Mouse (Mus musculus): ENCODE results near the gene Arhgap19. TPM values are rescaled to one million over a fixed set of nuclear protein-coding genes. Genes with fewer than 3 reads are reported as not detected.

Arhgap19 gene
- total RNA-seq, 2 experiments from 2014 or later: 2.5 to 3.5 TPM

DNA sequence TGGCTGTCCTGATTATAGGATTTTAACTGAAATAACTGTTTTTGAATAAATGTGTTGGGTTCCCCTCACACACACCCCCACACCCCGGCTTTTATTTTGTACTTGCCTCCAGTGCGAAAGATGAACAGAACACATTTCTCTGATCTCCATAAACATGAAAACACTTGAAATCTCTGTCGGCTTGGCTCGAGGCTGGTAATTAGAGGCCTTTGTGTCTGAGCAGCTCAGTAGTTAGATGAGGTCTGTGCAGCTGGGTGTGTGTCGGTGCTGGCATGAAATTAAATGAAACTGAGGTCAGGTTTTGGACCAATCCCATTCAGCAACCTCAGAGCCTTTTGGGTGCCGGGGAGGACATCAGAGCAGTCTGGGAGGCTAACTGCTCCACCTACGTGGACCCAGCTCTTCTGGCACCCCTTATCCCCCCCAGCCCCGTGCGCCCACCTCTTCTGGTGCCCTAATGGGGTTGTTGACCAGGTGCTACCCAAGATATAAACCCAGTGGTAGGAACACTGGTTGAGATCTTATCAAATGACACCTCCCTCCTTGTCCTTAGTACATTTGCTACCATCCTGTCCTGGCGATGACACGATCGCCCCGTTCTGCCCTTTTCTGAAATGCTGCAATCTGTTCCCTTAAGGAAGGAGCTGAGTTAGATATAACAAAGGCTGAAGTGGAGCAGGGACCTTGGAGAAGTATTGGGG is 30.8 kb upstream of the Arhgap19 start:
- intact Hi-C loops (cut with DNase I): loop anchor here (2.0 kb wide), 1 partner anchor 14 kb away; no protein-coding TSS in a partner anchor
- no peak for DNase-seq

- intact Hi-C loops (cut with DNase I): loop anchor here (2.0 kb wide), 1 partner anchor 15 kb away; no protein-coding TSS in a partner anchor
Measured at GRCm38 (mm10) chr19:41831718-41832391, 30.0 kb upstream of the Arhgap19 start.

GRCm38 (mm10) chr19:41831101-41831570 is 29.3 kb upstream of the Arhgap19 start:
- DNase-seq: peak; percentile 18 to 30
- intact Hi-C loops (cut with DNase I): no loop called here

More at GRCm38 (mm10) chr19:41831718-41832391, 30.0 kb upstream of the Arhgap19 start:
- no peak for DNase-seq

DNA sequence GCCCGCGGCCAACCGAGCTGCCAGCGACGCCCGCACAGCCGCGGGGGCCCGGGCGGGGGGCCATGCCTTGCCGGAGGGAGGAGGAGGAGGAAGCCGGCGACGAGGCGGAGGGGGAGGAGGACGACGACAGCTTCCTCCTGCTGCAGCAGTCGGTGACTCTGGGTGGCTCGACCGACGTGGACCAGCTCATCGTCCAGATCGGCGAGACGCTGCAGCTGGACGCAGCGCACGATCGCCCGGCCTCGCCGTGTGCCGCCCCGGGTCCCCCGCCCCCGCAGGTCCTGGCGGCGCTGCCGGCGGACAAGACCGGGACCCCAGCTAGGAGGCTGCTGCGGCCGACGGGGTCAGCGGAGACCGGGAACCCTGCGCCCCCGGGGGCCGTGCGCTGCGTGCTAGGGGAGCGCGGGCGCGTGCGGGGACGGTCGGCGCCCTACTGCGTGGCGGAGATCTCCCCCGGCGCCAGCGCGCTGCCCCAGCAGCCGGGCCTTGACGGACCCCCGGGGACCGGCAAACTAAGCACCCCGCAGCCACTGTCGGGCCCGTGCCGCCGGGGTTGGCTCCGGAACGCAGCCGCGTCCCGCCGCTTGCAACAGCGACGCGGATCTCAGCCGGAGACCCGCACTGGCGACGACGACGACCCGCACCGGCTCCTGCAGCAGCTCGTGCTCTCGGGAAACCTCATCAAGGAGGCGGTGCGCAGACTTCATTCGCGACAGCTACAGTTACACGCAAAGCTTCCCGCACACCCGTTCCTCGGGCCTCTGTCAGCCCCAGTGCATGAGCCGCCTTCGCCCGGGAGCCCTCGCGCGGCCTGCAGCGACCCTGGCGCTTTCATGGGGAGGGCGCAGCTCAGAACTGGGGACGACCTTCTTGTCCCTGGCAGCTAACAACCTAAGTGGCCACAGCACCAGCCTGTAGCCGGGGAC is 28.5 kb upstream of the Arhgap19 start:
- intact Hi-C loops (cut with DNase I): no loop called here
- DNase-seq: peak; percentile 76 to 83

DNA sequence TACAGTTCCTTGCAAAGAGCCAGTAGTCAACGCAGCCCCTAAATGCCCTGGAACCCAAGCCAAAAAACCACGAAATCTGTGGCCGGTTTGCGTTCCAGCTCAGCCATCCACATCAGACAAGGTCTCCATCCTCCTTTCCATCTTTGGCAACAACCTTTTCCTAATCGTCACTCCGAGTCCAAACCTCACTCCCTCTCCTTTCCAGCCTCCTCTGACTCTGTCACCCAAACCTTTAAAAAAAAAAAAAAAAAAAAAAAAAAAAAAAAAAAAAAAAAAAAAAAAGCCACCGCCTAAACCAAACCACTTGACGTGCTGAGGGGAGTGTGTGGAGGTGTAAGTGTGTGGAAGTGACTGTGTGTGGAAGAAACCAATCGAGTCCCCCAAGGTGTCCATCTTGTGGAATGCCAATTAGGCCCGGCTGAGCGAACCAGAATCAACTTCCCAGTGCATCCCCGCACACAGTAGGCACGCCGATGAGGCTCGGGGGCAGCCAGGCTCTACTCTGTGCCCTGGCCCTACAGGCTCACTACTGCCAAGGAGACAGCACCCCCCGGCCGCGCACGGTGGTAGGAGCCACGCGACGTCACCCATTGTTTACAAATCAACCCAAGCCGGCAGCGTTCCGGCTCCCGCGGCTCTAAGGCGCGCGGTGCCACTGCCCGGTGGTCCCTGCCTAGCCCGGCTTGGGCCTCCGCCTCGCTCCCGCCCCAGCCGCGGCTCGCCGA is 27.7 kb upstream of the Arhgap19 start, which contains the start of gene Frat1:
Frat1 (plus strand) TSS at position 590 of the 725 bp plus-strand sequence.
- peak; percentile 86 to 88 for DNase-seq
- intact Hi-C loops (cut with DNase I): loop anchor here (2.0 kb wide), 1 partner anchor 25 kb away; no protein-coding TSS in a partner anchor

DNA sequence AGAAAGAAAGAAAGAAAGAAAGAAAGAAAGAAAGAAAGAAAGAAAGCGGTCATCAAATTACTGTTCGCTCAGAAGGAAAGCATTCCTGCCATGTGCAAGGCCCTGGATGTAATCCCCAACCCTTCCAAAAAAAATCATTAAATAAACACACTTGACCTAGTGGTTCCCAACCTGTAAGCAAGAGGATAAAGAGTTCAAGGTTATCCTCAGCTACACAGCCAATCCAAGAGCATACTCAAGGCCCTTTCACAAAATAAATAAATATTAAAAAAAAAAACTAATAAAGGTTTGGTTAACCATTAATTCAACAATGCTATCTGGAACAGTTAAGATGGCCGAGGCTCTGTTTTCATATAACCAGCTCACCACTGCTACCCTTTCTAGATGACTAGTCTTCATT is 27.1 kb upstream of the Arhgap19 start:
- intact Hi-C loops (cut with DNase I): loop anchor here (2.0 kb wide), 1 partner anchor 24 kb away; no protein-coding TSS in a partner anchor
- no peak for DNase-seq

- DNase-seq: no peak
- intact Hi-C loops (cut with DNase I): no loop called here
Measured at GRCm38 (mm10) chr19:41826529-41826928, 24.7 kb upstream of the Arhgap19 start.

DNA sequence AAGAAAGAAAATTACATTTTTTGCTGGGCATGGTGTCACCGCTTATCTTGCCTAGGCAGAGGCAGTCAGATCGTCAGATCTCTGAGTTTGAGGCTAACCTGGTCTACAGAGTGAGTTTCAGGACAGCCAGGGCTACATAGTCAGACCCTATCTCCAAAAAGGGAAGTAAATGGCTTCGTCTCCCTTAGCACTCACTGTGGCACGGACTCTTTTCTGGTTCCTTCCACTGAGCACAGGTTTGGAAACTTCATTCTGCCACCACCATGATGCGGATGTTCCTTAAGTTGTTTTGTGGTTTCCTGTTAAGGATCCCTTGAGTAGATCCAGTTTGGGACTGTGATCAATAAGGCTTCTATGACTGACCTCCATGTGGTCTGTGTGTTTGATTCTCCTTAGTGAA is 23.1 kb upstream of the Arhgap19 start:
- intact Hi-C loops (cut with DNase I): no loop called here
- no peak for DNase-seq

DNA sequence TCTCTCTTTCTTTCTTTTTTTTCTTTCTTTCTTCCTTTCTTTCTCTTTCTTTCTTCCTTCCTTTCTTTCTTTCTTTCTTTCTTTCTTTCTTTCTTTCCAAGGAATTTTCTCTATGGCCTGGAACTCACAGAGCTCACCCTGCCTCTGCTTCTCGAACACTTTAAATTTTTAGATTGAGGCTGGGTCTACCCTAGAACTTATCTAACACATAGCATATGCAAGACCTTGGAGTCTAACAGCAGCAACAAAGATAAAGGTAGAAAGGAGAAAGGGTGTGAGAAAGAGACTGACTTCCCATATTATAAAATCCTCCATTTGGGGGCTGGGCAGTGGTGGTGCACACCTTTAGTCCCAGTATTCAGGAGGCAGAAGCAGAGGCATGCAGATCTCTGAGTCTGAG is 20.7 kb upstream of the Arhgap19 start:
- intact Hi-C loops (cut with DNase I): no loop called here
- DNase-seq: no peak

DNA sequence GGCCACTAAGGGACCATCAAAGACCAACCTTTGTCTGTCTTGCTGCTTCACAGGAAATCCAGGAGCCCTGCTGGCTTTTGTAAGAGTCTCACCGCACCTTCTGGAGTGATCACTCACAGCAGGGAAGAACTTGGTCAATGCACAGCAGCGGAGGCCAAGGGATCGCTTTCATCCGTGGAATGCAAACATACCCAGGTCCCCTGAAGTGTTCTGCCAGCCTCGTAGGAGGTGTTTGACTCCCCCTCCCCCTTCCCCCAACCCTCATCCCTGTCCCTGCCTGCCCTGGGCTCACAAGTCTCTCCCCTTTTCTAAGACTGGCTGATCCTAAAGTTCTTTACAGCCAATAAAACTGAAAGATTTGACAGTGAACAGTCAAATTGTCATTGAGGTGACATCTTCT is 19.6 kb upstream of the Arhgap19 start:
- DNase-seq: no peak
- intact Hi-C loops (cut with DNase I): no loop called here

- intact Hi-C loops (cut with DNase I): no loop called here
- no peak for DNase-seq
Measured at GRCm38 (mm10) chr19:41818749-41819148, 16.9 kb upstream of the Arhgap19 start.

- intact Hi-C loops (cut with DNase I): no loop called here
- DNase-seq: no peak
Measured at GRCm38 (mm10) chr19:41817325-41817724, 15.5 kb upstream of the Arhgap19 start.

GRCm38 (mm10) chr19:41816915-41817314 is 15.1 kb upstream of the Arhgap19 start:
- intact Hi-C loops (cut with DNase I): no loop called here
- DNase-seq: no peak

- intact Hi-C loops (cut with DNase I): no loop called here
- no peak for DNase-seq
Measured at GRCm38 (mm10) chr19:41816410-41816809, 14.6 kb upstream of the Arhgap19 start.

GRCm38 (mm10) chr19:41813374-41813773 is 11.5 kb upstream of the Arhgap19 start:
- intact Hi-C loops (cut with DNase I): no loop called here
- no peak for DNase-seq

DNA sequence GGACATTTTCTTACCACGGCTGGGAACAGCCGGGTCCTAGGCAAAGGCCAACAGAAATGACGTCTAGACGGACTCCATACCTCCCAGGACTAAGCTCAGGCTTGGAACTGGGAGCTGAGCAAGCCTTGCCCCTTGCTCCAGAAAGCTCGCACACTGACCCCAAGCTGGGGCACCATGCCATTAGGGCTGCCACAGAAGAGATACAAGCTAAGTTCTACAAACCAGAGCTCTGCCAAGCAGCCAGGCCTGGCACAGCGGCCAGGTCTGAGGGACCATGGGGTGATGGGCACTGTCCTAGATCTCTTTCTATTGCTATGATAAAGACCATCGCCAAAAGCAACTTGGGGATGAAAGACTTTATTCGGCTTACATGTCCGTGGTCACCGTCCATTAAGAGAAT is 10.7 kb upstream of the Arhgap19 start:
- intact Hi-C loops (cut with DNase I): no loop called here
- DNase-seq: peak in 1 of 2 experiments; percentile 32

DNA sequence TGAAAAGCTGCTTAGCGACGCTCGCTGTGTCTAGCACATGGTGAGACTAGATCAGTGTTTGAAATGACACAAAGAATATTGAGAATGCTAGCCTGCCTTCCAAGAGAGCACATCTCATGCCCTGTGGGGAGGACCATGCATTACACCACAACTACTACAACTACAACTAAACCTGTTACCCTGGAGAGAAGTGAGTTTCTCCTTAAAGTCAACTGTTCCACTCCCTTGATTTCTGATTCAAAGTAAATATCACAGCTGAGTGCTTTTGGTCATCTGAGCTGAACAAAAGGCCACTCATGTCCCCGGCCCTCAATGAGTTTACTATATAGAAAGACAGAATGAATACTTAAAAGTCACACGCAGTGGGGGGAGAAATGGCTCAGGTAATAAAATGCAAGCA is 8.2 kb upstream of the Arhgap19 start:
- intact Hi-C loops (cut with DNase I): no loop called here
- DNase-seq: no peak

DNA sequence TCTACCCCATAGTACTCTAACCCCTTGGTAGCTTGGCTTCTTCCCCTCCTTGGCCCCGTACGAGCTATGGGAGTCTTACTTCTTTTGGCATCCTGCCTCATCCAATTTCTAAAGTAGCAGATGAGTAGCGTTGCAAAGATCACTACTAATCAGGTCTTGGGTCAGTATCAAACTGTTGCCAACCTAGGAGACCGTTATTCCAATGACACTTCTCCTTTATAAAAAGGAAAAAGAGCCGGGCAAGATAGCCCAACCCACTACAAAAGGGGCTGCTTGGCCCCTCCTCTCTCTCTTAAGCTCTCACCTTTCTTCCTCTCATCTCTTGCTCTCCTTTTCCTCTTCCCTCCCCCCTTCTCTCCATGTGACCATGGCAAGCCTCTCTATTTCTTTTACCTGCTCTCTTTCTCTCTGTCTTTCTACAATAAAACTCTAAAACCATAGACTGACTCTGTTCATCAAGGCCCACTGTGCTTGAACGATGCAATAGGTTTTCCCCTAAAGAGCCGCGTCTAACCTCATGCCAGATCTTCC is 6.3 kb upstream of the Arhgap19 start:
- intact Hi-C loops (cut with DNase I): no loop called here
- no peak for DNase-seq

DNA sequence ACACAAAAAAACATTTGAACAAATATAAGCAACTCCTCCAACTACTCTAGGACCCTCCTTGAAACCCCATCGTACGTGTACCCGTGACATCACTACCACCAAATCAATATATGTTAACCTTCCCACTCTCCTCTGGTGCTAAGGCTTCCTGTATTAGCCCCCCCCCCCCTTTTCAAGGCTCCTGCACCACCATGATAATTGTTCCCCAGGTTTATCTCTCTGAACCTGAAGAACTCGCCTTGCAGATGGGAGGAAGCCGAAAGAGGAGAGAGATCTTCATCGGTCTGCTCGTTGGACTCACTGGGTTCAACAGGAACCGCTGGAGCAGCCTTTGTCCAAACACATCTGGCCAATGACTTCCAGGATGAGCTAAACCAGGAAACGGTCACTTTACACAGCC is 5.7 kb upstream of the Arhgap19 start:
- DNase-seq: no peak
- intact Hi-C loops (cut with DNase I): no loop called here

DNA sequence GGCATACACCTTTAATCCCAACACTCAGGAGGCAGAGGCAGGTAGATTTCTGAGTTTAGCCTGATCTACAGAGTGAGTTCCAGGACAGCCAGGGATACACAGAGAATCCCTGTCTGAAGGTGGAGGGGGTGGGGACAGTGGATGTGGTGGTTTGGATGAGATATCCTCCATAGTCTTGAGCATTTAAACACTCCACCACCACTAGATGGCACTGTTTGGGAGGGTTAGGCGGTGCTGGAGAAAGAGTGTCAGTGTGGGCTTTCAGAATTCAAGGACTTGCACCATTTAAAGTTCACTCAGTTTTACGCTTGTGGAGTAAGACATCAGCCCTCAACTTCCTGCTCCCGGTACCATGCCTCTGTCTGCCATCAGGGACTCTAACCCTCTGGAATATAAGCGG is 4.0 kb upstream of the Arhgap19 start:
- no peak for DNase-seq
- intact Hi-C loops (cut with DNase I): loop anchor here (2.0 kb wide), 1 partner anchor 23 kb away; the partner anchor contains the start of gene Frat1
